Mouse (Mus musculus): Measurements from ENCODE around the gene Gm45902. TPM values are rescaled to one million over a fixed set of nuclear protein-coding genes. Genes with fewer than 3 reads are reported as not detected.

The Gm45902 gene
- polyA plus RNA-seq (2015; fragmentation: Nextera tagmentation; extraction: Ambion mirVana) = 3.8 and 4.5 TPM in 2 replicates

DNA sequence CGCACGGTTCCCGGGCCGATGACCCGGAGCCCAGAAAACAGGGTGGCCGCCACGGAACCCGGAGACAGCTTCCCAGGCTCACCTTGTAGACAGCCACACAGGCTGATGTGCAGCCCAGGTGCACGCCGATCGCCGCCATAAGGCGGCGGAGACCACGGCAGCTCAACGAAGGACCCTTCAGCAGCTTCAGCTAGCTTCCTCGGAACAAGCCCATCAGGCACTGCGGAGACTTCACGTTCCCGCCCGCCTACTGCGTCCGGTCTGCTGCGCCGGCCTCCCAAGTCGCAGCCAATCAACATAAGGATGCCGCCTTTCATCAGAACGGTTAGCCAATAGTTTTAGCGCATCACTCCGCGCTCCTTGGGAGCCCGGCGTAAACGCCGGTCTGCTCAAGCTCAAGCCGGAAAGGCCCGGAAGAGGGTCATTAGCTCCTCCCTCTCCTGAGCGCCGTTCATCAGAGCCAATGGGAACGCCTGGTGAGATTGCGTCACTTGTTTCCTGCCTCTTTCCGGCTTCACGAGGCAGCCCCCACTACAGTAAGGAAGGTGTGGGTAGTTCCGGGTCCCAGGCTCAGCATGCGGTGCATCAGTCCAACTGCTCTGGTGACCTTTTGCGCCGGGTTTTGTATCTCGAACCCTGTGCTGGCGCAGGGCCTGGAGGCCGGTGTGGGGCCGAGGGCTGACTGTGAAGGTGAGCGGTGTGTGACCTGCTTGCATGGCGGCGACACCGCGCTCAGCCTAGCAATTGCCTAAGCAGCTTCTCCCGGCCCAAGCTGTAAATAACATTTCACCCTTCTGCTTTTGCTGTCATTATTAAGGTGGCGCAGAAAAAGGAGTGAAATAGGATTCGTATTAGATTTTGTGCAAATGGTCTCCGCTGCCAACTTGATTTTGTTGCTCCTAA, at the start of gene Gm45902, which contains the start of the genes Hspa14 and Cdnf:
Gene Gm45902, minus strand, starts transcription at position 239 of the 903 bp plus-strand sequence.
Gene Hspa14, minus strand, starts transcription at position 263 of the 903 bp plus-strand sequence.
Gene Cdnf, plus strand, starts transcription at position 479 of the 903 bp plus-strand sequence.
- peak; percentile 99 for DNase-seq (ENCODE audit: low spot score)

DNA sequence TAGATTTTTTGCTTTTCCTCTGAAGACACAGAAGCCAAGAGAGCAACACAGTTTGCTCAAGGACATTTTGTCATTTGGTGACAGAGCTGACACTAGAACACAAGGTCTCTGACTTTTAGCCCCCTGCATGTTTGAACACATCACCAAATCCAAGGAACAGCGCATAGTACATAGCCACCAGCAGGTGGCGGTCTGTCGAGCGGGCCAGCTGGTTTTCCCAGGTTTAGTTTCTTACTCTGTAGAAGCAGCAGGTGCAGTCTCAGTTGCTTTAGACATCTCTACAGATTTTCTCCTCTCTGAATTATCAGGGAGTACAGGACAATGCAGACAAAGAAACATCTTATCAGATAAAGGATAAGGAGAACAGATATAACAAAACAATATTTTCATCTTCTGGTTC, 34.0 kb upstream of the Gm45902 start:
- peak; percentile 82 for DNase-seq (ENCODE audit: low spot score)

DNA sequence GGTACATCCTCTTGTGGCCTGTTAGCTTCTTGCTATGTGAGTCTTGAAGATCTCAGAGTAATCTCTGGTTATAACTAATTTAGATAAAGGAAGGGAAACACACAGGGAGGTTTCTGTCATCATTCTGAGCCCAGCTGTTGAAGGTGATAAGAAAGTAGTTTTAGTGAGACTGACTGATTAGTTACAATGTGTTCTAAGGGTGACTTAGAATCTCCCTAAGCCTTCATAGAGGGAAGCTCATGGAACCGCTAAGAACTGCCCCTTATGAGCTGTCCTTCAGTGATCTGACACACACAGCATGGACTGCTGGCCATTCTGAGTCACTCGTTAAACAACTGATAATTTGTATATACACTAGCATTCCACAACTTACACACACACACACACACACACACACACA, 33.5 kb upstream of the Gm45902 start:
- no peak for DNase-seq (ENCODE audit: low spot score)

DNA sequence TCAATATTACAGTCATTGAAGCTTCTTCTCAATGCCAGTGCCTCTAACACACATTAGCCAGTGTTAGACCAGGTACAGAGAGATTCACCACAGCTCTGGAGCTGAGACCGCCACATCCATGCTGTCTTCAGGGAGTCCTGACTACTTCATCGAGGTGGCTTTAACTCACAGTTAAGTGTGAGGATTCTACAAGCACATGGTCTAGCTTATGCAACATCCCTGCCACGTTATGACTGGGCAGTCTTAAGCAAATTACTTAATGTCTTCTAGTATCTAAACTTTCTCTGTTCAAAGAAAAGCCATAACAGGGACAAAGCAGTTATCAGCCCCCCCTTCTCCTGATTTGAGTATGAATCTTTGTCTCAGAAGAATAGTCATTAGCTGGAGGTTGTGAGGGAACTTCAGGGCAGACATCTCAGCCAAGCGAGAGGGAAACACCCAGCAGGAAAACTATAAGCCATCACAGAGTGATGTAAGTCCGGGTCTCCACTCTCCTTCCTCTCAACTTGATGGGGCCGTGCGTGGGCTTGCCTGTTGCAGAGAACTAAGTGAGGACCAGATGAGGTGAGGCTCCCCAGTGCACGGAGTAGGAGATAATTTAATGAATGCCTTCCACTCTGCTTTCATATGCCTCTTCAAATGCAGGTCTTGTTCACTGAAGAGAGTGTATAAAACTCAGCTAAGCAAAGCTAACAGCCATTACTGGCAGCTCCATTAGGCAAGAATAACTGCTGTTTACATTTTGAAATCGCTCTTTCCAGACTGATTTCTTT, 28.9 kb upstream of the Gm45902 start:
- DNase-seq (ENCODE audit: low spot score) = no peak

DNA sequence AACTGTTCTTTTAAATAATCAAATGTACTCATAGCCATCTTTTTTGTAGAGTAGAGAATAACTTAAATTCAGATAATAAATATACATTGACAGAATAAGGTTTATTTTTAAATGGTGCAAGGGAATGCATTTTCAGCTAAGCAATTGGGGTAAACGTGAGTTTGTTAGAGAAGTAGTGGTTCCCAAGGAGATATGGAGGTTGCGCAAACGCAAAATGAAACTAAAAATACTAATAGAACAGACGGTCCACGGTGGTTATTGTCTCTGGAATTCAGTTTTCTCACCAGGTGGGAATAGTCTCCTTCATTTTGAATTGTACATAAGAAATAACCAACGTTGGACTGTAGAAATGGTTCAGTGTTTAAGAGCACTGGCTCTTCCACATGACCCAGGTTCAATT, 13.7 kb upstream of the Gm45902 start:
- no peak for DNase-seq (ENCODE audit: low spot score)

DNA sequence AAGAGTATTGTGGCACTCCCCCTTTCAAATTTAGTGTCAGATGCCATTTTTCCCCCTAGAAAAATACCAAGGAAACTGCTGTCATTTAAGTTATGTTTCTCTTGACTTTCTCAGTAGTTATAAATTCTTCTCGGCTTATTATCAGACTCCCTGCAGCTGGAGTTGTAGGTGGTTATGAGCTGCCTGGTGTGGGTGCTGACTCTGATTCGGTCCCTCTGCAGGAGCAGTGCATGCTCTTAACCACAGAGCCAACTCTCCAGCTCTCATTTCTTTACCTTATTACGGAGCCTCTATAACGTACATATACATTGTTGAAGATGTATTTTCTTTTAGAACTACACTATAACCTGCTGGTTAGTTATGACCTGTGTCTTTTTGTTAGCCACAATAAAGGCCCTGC, 10.0 kb upstream of the Gm45902 start:
- no peak for DNase-seq (ENCODE audit: low spot score)

DNA sequence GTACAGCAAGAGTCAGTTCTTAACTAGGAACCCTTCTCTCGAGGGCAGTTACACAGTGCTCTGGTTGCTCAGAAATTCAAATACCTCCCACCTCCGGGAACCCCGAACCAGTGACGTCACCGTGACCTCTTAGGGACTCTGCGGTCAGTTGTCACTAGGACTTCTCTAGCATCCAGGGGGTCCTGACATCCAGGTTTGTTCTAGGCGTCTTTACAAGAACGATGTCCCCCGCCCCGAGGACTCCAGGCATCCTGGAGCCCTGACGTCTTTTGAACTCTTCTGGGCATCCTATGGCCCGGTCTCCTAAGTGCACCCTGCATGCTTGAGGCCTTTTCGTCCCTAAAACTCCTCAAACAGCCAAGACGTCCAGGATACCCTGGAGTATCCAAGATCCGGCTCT, 514 bp downstream of the Gm45902 start:
- DNase-seq (ENCODE audit: low spot score) = peak; percentile 48

DNA sequence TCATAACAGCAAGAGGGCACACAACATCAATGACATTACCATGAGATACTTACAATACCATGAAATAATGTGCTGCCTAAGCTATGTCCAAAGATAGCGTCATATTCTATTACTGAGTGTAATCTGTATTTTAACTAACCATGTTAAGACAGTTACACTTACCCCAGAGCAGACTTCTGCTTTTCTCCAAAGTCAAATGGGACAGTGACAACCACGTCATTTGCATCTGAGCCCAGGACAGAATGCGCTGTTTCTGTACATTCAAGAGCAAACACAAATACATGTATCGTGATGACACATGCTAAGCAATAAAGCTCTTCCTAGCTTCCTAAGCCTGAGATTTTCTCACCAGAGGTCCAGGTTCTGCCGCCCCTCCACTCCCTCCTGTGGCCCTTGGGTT, 11.7 kb downstream of the Gm45902 start:
- DNase-seq (ENCODE audit: low spot score) = no peak

DNA sequence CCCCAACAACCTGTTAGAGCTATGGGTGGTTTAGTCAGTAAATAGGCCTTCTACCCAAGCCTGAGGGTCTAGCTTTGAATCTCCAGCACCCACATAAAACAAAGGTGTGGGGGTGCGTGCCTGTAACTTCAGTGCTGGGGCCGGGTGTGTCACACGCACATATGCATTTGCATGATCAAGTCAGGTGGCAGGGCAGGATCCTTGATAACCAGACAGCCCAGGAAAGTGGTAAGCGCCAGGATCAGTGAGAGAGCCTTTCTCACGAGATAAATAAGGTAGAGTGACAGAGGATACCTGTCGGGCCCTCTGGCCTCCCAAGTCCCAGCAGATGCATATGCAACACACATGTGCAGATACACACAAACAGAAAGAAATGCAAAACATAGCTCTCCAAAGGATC, 13.0 kb downstream of the Gm45902 start:
- no peak for DNase-seq (ENCODE audit: low spot score)

DNA sequence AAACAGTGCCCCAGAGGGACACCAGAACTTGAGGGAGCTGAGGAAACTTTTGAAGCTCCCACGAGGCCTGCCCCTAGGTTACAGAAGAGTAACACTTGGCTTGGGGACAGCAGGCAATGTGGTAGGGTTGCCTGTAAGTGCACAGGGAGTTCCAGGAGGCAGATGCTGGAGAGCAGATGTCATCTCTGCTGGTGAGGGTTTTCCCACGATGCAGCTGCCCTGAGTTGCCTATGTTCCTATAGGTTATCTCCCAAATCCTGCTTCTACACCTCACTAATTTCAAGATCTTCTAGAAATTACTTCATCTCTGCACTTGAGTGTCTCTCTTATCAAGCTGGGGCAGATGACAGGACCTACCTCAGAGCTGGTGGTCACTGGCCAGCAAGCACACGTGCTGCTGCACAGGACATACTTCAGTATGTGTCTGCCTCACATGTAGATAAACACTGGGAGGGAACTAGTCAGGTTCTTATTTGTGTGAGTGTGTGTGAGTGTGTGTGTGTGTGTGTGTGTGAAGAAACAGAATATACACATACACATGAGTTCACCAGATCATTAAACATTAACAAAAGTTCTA, 18.7 kb downstream of the Gm45902 start:
- DNase-seq (ENCODE audit: low spot score) = no peak

DNA sequence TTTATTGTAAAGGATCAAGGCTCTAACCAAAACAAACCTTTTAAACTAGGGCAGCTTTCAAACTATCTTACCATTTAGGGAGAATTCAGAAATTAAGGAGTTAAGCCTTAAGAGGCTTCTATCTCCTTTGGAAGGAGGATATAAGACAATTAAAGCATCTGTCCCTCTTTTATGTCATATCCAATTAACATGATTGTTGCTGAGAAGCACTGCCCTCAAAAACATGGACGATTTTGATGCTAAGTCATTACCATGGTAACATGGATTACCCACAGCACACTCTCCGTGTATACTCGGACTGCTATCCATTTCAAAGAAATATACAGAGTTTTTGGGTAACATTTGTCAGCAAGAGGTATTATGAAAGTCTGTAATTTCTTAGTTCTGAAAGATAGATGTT, 22.8 kb downstream of the Gm45902 start:
- DNase-seq (ENCODE audit: low spot score) = no peak

DNA sequence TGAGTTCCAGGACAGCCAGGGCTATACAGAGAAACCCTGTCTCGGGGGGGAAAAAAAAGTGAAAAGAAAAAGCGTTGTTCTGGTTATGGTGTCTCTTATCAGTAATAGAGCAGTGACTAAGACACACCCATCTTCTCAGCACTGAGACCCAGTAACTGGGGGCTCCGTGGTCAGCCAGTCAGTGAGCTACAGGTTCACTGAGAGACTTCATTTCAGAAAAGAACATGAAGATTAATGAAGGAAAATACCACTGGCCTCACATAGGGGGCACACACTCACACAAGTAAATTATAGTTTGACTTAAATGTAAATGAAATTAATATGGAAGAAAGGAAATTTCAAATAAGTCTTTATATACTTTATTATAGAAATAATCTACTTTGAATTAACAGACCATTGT, 32.4 kb downstream of the Gm45902 start:
- no peak for DNase-seq (ENCODE audit: low spot score)

DNA sequence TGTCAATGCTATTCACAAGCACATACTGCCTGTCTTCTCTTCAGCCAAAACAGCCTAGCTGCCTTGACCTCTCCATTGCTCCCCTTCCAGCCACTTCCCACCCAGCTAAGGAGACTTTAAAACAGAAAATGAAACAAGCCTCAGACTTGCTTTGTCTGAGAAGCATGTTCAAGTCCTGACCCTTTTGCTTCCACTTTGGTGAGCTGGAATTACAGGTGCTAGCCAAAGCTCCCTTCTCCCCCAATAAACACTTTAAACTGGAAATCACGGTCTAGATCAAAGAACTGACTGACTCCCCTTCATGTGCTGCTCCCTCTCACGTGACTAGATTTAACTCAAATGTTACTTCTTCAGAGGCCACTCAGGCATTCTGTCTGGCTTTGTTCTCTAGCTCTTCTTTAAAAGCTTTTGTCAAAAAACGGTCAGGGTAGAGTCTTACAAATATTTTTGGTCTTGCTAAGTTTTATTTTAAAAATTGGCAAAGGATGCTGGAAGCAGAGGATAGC, 36.8 kb downstream of the Gm45902 start:
- DNase-seq (ENCODE audit: low spot score) = peak; percentile 21

DNA sequence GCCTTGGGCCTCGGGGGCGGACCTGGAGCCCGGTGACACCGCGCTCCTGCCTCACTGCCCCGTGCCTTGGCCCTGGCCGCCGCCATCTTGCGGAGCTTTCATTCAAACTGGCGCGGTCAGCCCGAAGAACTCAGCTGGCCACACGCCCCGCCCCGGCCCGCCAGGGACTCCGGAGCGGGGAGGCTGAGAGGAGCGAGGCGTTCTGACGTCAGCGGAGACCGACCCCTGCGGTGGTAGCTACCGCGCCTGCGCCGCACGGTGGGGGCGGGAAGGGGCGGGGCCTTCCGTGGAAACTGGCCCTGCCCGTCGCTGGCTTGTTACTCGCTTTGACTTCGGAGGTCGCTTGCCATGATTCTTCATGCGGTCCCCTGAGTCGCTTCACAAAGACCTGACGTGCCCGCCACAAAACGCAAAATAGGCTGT, 37.7 kb downstream of the Gm45902 start, which contains the start of gene Suv39h2:
Gene Suv39h2, minus strand, starts transcription at position 171 of the 423 bp plus-strand sequence.
- DNase-seq (ENCODE audit: low spot score) = peak; percentile 96

DNA sequence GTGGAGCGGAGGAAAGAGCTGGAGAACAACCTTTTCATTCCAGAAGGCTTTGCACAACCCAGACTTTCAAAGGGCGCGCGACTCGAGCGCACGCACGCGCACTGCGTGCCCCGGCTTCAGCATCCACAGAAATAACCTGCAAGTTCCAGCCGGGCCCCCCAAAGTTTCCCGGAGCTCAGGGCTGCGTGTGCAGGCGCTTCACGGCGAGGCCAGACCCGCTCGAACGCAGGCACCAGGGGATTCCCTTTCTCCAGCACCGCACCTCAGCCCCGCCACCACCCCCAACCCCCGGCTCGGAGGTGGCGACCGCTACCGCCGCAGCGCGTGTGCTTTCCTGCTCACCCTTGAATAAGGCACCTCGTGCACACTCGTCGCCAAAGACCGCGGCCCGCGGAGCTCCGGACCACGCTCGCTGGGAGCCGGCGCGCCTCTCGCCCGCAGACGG, 38.2 kb downstream of the Gm45902 start:
- peak; percentile 70 for DNase-seq (ENCODE audit: low spot score)

DNA sequence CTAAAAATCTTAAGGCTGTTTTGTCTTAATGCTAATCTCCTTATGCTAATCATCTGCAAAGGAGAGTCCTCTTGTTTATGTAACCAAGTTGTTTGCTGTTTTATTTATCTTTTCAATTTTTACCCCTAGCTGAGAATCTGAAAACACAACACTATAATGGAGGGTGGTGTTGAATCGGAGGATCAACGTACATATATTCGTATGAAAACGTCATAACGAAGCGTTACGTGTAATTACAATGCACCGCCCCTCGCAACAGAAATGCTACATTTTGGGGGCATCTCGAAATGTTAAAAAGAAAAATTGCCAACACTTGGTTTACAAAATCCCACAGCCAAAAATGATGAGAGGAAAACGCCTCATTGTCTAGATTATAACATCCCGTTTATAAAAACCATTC, 38.7 kb downstream of the Gm45902 start:
- peak; percentile 16 for DNase-seq (ENCODE audit: low spot score)

DNA sequence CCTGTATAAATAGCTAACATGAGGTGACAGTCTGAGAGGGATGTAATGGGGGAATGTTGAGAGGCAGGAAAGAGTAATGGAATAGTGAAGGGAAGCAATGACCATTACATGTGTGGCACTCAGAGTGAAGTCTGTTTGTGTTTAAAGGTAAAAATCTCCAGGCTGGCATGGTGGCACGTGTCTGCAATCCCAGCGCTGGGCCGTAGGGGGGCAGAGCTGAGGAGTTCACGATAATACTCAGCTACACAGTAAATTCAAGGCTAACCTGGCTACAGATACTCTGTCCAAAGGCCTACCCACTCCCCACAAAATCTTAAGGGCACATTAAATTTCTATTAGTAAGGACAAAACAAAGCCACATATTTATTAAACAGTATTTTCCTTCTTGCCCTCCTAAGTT, 56.0 kb downstream of the Gm45902 start:
- DNase-seq (ENCODE audit: low spot score) = no peak
